Mouse (Mus musculus) brain, embryonic 14.5 days (tissue): ENCODE results near the gene Chek2. TPM values are rescaled to one million over a fixed set of nuclear protein-coding genes. Genes with fewer than 3 reads are reported as not detected.

Experiments used
- DNase-seq: peaks from one replicate; pipeline ENCODE4 v3.0.0-alpha.2; 2011; ENCODE audit warnings: low read depth
- CTCF ChIP-seq: fragments of 200-500 bp; IDR thresholded peaks from 2 replicates; pipeline ENCODE4 v1.5.1; 2012; ENCODE audit warnings: inconsistent platforms, mild to moderate bottlenecking, moderate library complexity, borderline replicate concordance; ENCODE audit not compliant: insufficient read depth, insufficient read length; ENCODE audit errors: extremely low read depth
- POLR2A ChIP-seq: fragments of 200-500 bp; IDR thresholded peaks from 2 replicates; pipeline ENCODE4 v1.6.1; 2012; ENCODE audit warnings: mild to moderate bottlenecking, inconsistent platforms, borderline replicate concordance; ENCODE audit not compliant: poor library complexity, insufficient read depth, insufficient read length, severe bottlenecking; ENCODE audit errors: extremely low read depth
- polyA plus RNA-seq: library from polyadenylated mRNA; depleted of rRNA; stranded (reverse); fragments of >200 nt; gene quantifications from 2 replicates; pipeline ENCODE4 v1.2.3, GENCODE M21; 2012

Gene Chek2
- polyA plus RNA-seq, 1 experiment = 6.3 TPM

DNA sequence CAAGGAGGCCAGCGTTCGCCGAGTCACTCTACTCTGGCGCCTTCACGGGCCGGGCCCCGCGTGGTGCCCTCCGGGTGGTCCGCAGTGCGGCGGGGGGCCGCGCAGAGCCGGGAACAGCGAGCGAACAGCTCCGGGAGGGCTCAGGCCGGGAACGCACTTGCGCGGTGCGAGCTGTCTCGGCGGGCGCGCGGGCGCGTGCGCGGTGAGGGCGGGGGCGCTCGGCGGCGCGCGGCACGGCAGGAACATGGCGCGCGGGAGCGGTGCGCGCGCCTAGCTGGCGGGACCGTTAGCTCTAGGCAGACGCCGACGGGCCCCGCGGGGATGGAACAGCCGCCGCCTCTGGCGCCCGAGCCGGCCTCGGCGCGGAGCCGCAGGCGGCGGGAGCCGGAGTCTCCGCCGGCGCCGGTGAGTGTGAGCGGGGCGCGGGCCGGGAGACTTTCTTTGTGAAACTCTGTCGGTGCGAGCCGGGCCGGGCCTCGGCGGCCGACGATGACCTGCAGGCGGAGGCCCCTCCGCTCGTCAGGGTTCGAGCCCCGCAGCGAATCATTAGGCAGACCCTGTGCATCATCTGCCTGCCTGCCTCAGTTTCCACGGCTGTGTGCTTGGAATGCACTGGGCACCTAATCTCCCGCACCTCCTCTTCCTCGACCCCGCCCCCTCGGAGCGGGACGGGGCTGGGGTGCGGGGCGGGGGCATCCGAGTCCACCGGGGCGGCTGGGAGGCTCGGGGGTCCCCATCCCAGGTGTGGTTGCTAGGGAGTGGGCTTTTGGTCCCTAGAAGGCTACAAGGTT, 40.0 kb downstream of the Chek2 start, which contains the start of gene Ttc28:
Ttc28 (plus strand) TSS at position 220 of the 791 bp plus-strand sequence.
- no peak for TF ChIP-seq CTCF
- peak; percentile 91 for TF ChIP-seq POLR2A
- DNase-seq = peak; percentile 93

DNA sequence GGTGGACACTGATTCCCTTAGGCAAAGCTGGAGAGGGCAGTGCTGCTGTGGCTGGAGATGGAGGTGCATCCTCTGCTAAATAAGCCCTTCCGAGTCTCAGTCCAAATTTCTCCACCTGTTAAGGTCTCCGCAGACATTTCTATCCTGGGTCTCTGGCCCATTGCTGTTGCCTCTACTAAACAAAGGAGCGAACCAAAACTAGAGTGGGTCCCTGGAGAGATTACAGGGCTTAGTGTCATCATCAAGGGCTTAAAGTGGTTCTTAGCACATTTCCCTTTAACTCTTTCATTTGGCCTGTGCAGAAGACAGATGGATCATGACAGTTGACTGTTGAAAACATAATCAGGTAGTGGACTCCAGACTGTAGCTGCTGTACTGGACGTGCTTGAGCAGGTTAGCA, 48.8 kb downstream of the Chek2 start:
- TF ChIP-seq POLR2A (no peak), CTCF (no peak)

DNA sequence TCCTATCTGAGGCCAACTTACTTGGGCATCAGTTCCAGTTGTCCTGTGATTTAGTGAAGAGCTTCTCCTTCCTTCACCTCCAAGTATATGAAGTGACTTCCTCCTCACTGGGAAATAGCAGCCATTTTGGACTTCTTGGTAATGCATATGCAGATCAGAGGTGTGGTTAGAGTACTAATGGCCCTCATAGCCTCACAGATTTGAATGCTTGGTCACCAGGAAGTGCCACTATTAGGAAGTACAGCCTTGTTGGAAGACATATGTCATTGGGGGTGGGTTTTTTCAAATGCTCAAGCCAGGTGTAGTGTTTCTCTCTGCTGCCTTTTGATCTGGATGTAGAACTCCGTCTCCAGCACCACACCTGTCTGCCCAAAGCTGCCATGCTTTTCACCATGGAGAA, 50.2 kb downstream of the Chek2 start:
- DNase-seq = no peak
- TF ChIP-seq POLR2A (no peak), CTCF (no peak)

More for the DNA sequence above, 48.8 kb downstream of the Chek2 start:
- DNase-seq = no peak

DNA sequence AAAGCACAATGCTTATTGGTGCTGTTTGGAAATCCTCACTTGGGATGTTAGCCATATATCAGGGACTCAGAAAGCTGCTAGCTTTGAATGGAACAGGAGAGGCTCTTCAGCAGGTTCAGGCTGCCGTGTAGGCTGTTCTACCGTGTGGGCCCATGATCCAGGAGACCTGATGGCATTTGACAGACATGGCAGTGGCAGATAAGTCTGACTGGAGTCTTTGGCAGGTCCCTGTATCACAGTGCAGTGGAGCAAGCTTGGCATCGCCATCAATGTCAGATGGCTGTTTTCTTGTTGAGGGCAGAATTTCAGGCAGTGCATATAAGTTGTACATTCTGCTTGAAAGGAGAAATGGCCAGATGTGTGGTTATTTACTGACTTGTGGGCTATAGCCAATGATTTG, 50.8 kb downstream of the Chek2 start:
- DNase-seq = no peak
- TF ChIP-seq CTCF = no peak
- TF ChIP-seq POLR2A = no peak

DNA sequence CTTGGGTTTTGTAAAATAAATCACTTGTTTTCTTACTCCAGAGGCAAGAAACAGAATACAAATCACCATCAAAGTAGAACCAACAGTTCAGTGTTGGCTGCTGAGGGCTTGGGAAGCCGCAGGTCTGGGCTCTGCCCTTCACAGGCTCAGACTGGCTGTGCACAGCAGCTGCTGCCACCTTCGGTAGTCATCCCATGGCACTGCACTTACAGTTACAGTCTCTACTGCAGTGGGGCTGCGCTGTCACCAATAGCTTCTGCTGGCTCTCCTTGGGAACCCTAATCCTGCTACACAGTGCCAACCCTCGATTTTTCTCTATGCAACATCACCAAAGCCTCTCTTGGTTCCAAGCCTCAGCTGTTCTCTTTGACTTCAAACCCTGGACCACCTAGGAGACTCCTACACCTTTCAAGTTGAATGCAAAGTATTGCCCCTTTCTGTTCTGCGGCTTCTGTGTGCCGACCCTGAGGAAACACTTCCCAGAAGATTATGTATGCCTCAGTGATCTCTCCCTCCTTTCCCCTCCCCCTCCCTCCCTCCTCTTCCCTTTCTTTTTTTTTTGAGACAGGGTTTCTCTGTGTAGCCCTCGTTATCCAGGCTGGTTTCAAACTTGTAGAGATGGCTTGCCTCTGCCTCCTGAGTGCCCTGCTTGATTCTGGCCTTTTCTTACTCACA, 57.5 kb downstream of the Chek2 start:
- peak; percentile 61 for DNase-seq
- TF ChIP-seq CTCF = no peak
- no peak for TF ChIP-seq POLR2A

DNA sequence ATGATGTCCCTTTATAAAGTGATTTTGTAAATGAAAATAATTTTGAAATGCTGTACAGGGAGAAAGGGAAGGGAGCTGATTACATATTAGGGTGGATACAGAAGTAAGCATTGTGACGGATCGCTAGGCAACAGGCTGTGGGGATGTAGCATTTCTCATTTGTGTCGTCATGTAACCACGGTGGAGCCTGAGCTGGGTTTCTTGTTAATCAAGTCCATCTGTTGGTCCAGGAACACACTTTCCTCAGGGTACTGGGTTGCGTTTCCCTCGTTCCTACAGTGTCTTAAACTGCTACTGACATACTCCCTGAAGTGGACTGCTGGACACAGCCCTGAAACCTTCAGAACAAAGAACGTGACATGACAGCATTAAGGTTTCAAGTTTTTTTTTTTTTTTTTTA, 58.4 kb downstream of the Chek2 start:
- TF ChIP-seq POLR2A (no peak), CTCF (no peak)
- peak; percentile 69 for DNase-seq

DNA sequence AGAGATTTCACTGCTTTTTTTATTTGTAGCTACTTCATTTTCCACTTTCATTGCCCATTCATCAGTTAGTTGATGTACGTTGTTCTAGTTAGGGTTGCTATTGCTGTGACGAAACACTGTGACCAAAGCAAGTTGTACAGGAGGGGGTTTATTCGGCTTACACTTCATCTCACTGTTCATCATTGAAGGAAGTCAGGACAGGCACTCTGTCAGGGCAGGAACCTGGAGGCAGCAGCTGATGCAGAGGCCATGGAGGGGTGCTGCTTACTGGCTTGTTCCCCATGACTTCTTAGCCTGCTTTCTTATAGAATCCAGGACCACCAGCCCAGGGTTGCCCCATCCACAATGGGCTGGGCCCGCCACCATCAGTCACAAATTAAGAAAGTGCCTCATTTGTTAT, 59.0 kb downstream of the Chek2 start:
- no peak for TF ChIP-seq POLR2A
- no peak for TF ChIP-seq CTCF
- DNase-seq = no peak

DNA sequence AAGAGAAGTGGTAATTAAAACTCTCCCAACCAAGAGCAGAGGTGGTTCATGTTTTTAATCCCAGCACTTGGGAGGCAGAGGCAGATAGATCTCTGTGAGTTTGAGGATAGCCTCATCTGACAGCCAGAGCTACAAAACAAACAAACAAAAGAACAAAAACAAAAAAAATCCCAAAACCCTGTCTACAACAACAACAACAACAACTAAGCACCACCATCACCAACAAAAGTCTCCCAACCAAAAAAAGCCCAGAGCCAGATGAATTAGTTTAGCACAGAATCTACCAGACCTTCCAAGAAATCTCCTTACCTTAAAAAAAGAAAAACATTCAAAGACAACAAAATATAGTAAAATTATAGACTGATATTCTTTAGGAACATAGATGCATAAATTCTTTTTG, 60.6 kb downstream of the Chek2 start:
- DNase-seq = no peak
- TF ChIP-seq CTCF = no peak
- TF ChIP-seq POLR2A = no peak

DNA sequence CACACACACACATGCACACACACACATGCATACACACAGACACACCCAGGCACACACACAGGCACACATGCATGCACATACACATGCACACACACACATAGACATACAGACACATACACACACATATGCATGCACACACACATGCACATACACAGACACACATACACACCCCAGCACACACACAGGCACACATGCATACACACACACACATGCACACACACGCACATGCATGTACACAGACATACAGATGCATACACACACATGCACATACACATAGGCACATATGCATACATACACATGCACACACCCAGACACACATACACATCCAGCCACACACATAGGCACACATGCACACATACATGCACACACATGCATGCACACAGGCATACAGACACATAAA, 66.9 kb downstream of the Chek2 start:
- TF ChIP-seq CTCF (no peak), POLR2A (no peak)
- DNase-seq = no peak

DNA sequence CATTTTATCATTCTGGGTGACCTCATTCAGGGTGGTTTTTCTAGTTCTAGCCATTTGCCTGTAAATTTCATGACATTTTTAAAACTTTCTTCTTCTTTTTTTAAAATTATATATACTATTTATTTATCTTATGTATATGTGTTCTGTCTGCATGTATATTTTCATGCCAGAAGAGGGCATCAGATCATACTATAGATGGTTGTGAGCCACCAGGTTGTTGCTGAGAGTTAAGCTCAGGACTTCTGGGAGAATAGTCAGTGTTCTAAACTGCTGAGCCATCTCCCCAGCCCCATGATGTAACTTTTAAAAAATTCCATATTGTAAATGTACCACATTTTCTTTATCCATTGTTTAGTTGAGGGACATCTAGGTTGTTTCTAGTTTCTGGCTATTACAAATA, 69.1 kb downstream of the Chek2 start:
- no peak for TF ChIP-seq POLR2A
- no peak for TF ChIP-seq CTCF
- peak; percentile 31 for DNase-seq

DNA sequence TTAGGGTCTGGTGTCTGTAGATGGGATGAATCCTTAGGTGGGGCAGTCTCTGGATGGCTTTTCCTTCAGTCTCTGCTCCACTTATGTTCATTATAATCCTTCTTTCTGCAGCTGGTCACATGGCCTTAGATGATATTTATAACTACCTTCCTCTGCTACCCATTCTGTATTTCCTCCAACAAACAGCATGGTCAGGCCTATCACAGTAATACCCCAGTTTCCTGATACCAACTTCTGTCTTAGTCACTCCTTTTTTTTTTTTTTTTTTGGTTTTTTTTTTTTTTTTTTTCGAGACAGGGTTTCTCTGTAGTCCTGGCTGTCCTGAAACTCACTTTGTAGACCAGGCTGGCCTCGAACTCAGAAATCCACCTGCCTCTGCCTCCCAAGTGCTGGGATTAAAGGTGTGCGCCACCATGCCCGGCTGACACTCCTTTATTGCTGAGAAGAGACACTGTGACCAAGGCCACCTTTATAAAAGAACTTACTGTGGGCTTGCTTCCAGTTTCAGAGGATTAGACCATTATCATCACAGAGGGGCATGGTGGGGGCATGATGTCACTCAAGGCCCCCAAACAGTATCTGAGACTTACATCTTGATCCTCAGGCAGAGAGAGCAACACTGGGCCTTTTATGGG, 70.3 kb downstream of the Chek2 start:
- TF ChIP-seq CTCF = no peak
- no peak for TF ChIP-seq POLR2A
- DNase-seq = no peak

DNA sequence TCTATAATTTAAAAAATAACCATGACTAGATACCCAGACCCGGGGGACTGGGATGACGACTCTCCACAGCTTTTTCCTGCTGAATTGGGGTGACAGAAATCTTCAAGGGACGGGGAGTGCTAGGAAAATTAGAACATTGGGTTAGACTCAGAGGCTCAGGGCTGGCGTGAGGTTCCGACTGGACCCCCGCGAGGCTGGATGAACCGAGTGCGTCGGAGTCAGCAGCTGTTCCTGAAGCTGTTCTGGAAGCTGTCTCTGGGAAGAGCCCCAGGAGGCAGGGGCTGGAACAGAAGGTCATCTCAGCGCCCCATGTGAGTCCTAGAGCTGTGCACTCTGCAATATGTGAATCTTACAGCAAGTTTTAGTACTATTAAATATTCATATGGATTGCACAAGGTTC, 75.1 kb downstream of the Chek2 start:
- DNase-seq = no peak
- TF ChIP-seq CTCF (no peak), POLR2A (no peak)

DNA sequence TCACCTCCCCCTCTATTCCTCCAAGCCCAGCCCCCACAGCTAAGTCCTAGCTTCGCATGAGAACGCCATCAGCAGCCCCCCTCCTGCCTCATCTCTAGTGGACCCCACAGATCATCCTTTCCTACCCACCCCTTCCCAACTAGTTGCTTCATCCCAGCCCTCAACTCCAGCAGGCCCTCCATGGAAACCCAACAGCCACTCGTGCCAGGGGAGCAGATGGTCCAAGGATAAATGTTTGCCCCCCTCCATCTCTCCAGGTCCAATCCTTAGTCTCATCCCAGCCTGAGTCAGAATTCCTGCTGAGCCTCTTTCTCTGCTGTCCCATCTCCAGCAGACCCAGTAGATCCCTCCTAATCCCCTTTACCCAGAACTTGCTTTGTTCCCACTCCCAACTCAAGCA, 76.5 kb downstream of the Chek2 start:
- no peak for TF ChIP-seq CTCF
- no peak for TF ChIP-seq POLR2A
- no peak for DNase-seq
